Mouse (Mus musculus): ENCODE measurements around the gene Elp6.

Gene Elp6

GRCm38 (mm10) chr9:110351932-110352632, 47.1 kb downstream of the Elp6 start:
- no peak for DNase-seq (ENCODE audit: low read depth, low spot score)

GRCm38 (mm10) chr9:110358341-110358740, 53.4 kb downstream of the Elp6 start:
- no peak for DNase-seq (ENCODE audit: low read depth, low spot score)

GRCm38 (mm10) chr9:110361299-110361698, 56.3 kb downstream of the Elp6 start:
- DNase-seq (ENCODE audit: low read depth, low spot score), result no peak

- DNase-seq (ENCODE audit: low read depth, low spot score), result no peak
Measured at GRCm38 (mm10) chr9:110362337-110362736, 57.4 kb downstream of the Elp6 start.

- DNase-seq (ENCODE audit: low read depth, low spot score), result no peak
Measured at GRCm38 (mm10) chr9:110366746-110367145, 61.8 kb downstream of the Elp6 start.

- DNase-seq (ENCODE audit: low read depth, low spot score), result no peak
Measured at GRCm38 (mm10) chr9:110369860-110370259, 64.9 kb downstream of the Elp6 start.

Measured in R1 (cell line).